Mouse (Mus musculus) liver, embryonic 13.5 days (tissue): ENCODE measurements around the gene Scg5. TPM values are rescaled to one million over a fixed set of nuclear protein-coding genes. Genes with fewer than 3 reads are reported as not detected.

Source experiments
- ATAC-seq: fragments of 200-750 bp; cut with Nextera tagmentation; 2 replicates; pipeline ENCODE4 v1.8.0; 2017; ENCODE audit warnings: low read depth, mild to moderate bottlenecking, moderate number of reproducible peaks, moderate library complexity
- DNase-seq: peaks from one replicate; pipeline ENCODE4 v3.0.0; 2022
- H3K27ac ChIP-seq: fragments of 300-500 bp; sonication (generic); 2 replicates; pipeline ENCODE4 v1.5.1; 2015; ENCODE audit warnings: moderate library complexity, mild to moderate bottlenecking, inconsistent platforms
- H3K27me3 ChIP-seq: fragments of 300-500 bp; sonication (generic); 2 replicates; pipeline ENCODE4 v1.6.1; 2015; ENCODE audit warnings: mild to moderate bottlenecking, inconsistent platforms
- H3K36me3 ChIP-seq: fragments of 300-500 bp; sonication (generic); 2 replicates; pipeline ENCODE4 v1.6.1; 2015; ENCODE audit warnings: mild to moderate bottlenecking, inconsistent platforms
- H3K4me1 ChIP-seq: fragments of 300-500 bp; sonication (generic); replicated peaks from 2 replicates; pipeline ENCODE4 v1.6.1; 2015; ENCODE audit warnings: inconsistent platforms
- H3K4me2 ChIP-seq: fragments of 300-500 bp; sonication (generic); 2 replicates; pipeline ENCODE4 v1.6.1; 2015; ENCODE audit warnings: inconsistent platforms, mild to moderate bottlenecking, moderate library complexity
- H3K4me3 ChIP-seq: fragments of 300-500 bp; sonication (generic); replicated peaks from 2 replicates; pipeline ENCODE4 v1.5.1; 2015; ENCODE audit warnings: mild to moderate bottlenecking, inconsistent platforms
- H3K9ac ChIP-seq: fragments of 300-500 bp; sonication (generic); 2 replicates; pipeline ENCODE4 v1.6.1; 2015; ENCODE audit warnings: mild to moderate bottlenecking, inconsistent platforms
- H3K9me3 ChIP-seq: fragments of 300-500 bp; sonication (generic); replicated peaks from 2 replicates; pipeline ENCODE4 v1.6.1; 2016; ENCODE audit warnings: inconsistent platforms
- WGBS: fragments of 180-500 bp; shearing (Covaris S2); methylation state at CpG from one replicate; pipeline ENCODE4 v1.1.7; 2015; ENCODE audit not compliant: insufficient replicate concordance; 5-methylcytosine and 5-hydroxymethylcytosine counted together
- polyA plus RNA-seq: library from polyadenylated mRNA; unstranded; fragments of >200 nt; fragmentation: Nextera tagmentation; extraction: Ambion mirVana; gene quantifications from 2 replicates; pipeline ENCODE4 v1.2.1, GENCODE M21; 2015

Gene Scg5
- polyA plus RNA-seq, 1 experiment from 2014 or later, result 0.21 TPM

GRCm38 (mm10) chr2:113800846-113801245, 28.1 kb downstream of the Scg5 start:
- 66% methylated on average over 5 of the region's 5 CpGs for WGBS
- DNase-seq, result no peak
- H3K36me3 ChIP-seq, result no peaks in the 10 kb centered on the region
- H3K27ac ChIP-seq, result no peak overlapping the region
- H3K9ac ChIP-seq, result no peak overlapping the region
- no peaks in the 10 kb centered on the region for H3K27me3 ChIP-seq
- ATAC-seq, result no peak
- no peak overlapping the region for H3K4me2 ChIP-seq
- H3K4me1 ChIP-seq, result no peaks in the 10 kb centered on the region
- no peak overlapping the region for H3K4me3 ChIP-seq
- no peaks in the 10 kb centered on the region for H3K9me3 ChIP-seq

GRCm38 (mm10) chr2:113798605-113799004, 30.3 kb downstream of the Scg5 start:
- ATAC-seq (no peak), DNase-seq (no peak)
- no peak overlapping the region for H3K9ac ChIP-seq
- no peak overlapping the region for H3K27ac ChIP-seq
- no peaks in the 10 kb centered on the region for H3K36me3 ChIP-seq
- no peak overlapping the region for H3K4me3 ChIP-seq
- H3K4me2 ChIP-seq, result no peak overlapping the region
- WGBS, result 65% methylated on average over 13 of the region's 13 CpGs
- H3K4me1 ChIP-seq, result no peaks in the 10 kb centered on the region
- no peaks in the 10 kb centered on the region for H3K9me3 ChIP-seq
- no peaks in the 10 kb centered on the region for H3K27me3 ChIP-seq

GRCm38 (mm10) chr2:113795186-113795585, 33.7 kb downstream of the Scg5 start:
- WGBS, result 64% methylated on average over 4 of the region's 4 CpGs
- ATAC-seq (no peak), DNase-seq (no peak)
- no peak overlapping the region for H3K4me2 ChIP-seq
- no peaks in the 10 kb centered on the region for H3K27me3 ChIP-seq
- H3K36me3 ChIP-seq, result no peaks in the 10 kb centered on the region
- no peaks in the 10 kb centered on the region for H3K9me3 ChIP-seq
- no peak overlapping the region for H3K27ac ChIP-seq
- H3K4me3 ChIP-seq, result no peak overlapping the region
- H3K4me1 ChIP-seq, result no peaks in the 10 kb centered on the region
- no peak overlapping the region for H3K9ac ChIP-seq

GRCm38 (mm10) chr2:113793521-113793920, 35.4 kb downstream of the Scg5 start:
- H3K4me2 ChIP-seq, result no peak overlapping the region
- H3K27me3 ChIP-seq, result no peaks in the 10 kb centered on the region
- H3K36me3 ChIP-seq, result no peaks in the 10 kb centered on the region
- H3K27ac ChIP-seq, result no peak overlapping the region
- 66% methylated on average over 3 of the region's 3 CpGs for WGBS
- no peaks in the 10 kb centered on the region for H3K9me3 ChIP-seq
- DNase-seq (no peak), ATAC-seq (no peak)
- no peak overlapping the region for H3K4me3 ChIP-seq
- H3K4me1 ChIP-seq, result no peaks in the 10 kb centered on the region
- no peak overlapping the region for H3K9ac ChIP-seq

- Histone ChIP-seq H3K27me3 (no peaks in the 10 kb centered on the region), H3K4me3 (no peak overlapping the region), H3K36me3 (no peaks in the 10 kb centered on the region), H3K27ac (no peak overlapping the region), H3K4me2 (no peak overlapping the region), H3K9ac (no peak overlapping the region), H3K4me1 (no peaks in the 10 kb centered on the region), H3K9me3 (no peaks in the 10 kb centered on the region)
- DNase-seq, result no peak
- WGBS, result 67% methylated on average over 4 of the region's 4 CpGs
- ATAC-seq, result no peak
Measured at GRCm38 (mm10) chr2:113788821-113789387, 40.0 kb downstream of the Scg5 start.

GRCm38 (mm10) chr2:113787882-113788281, 41.0 kb downstream of the Scg5 start:
- 66% methylated on average over 4 of the region's 4 CpGs for WGBS
- H3K27me3 ChIP-seq, result no peaks in the 10 kb centered on the region
- H3K36me3 ChIP-seq, result no peaks in the 10 kb centered on the region
- no peaks in the 10 kb centered on the region for H3K4me1 ChIP-seq
- H3K4me3 ChIP-seq, result no peak overlapping the region
- ATAC-seq, result no peak
- no peaks in the 10 kb centered on the region for H3K9me3 ChIP-seq
- no peak for DNase-seq
- H3K4me2 ChIP-seq, result no peak overlapping the region
- no peak overlapping the region for H3K9ac ChIP-seq
- H3K27ac ChIP-seq, result no peak overlapping the region

- no peaks in the 10 kb centered on the region for H3K9me3 ChIP-seq
- no peaks in the 10 kb centered on the region for H3K36me3 ChIP-seq
- no peak overlapping the region for H3K4me3 ChIP-seq
- H3K9ac ChIP-seq, result no peak overlapping the region
- DNase-seq, result no peak
- 42% methylated on average over 3 of the region's 3 CpGs for WGBS
- H3K4me2 ChIP-seq, result no peak overlapping the region
- no peak overlapping the region for H3K27ac ChIP-seq
- ATAC-seq, result no peak
- no peaks in the 10 kb centered on the region for H3K4me1 ChIP-seq
- H3K27me3 ChIP-seq, result no peaks in the 10 kb centered on the region
Measured at GRCm38 (mm10) chr2:113784851-113785250, 44.1 kb downstream of the Scg5 start.

- no peak for DNase-seq
- H3K36me3 ChIP-seq, result no peaks in the 10 kb centered on the region
- H3K4me2 ChIP-seq, result no peak overlapping the region
- WGBS, result 57% methylated on average over 4 of the region's 4 CpGs
- H3K27ac ChIP-seq, result no peak overlapping the region
- H3K9ac ChIP-seq, result no peak overlapping the region
- H3K4me3 ChIP-seq, result no peak overlapping the region
- H3K27me3 ChIP-seq, result no peaks in the 10 kb centered on the region
- H3K9me3 ChIP-seq, result no peaks in the 10 kb centered on the region
- no peak for ATAC-seq
- no peaks in the 10 kb centered on the region for H3K4me1 ChIP-seq
Measured at GRCm38 (mm10) chr2:113781521-113781920, 47.4 kb downstream of the Scg5 start.

GRCm38 (mm10) chr2:113781107-113781506, 47.8 kb downstream of the Scg5 start:
- WGBS, result 63% methylated on average over 5 of the region's 5 CpGs
- no peak overlapping the region for H3K4me3 ChIP-seq
- H3K27ac ChIP-seq, result no peak overlapping the region
- no peaks in the 10 kb centered on the region for H3K9me3 ChIP-seq
- ATAC-seq (no peak), DNase-seq (no peak)
- no peaks in the 10 kb centered on the region for H3K4me1 ChIP-seq
- H3K36me3 ChIP-seq, result no peaks in the 10 kb centered on the region
- no peak overlapping the region for H3K4me2 ChIP-seq
- no peaks in the 10 kb centered on the region for H3K27me3 ChIP-seq
- H3K9ac ChIP-seq, result no peak overlapping the region

GRCm38 (mm10) chr2:113779336-113779735, 49.6 kb downstream of the Scg5 start:
- H3K27ac ChIP-seq, result no peak overlapping the region
- no peak overlapping the region for H3K4me3 ChIP-seq
- 51% methylated on average over 3 of the region's 3 CpGs for WGBS
- ATAC-seq (no peak), DNase-seq (no peak)
- H3K9ac ChIP-seq, result no peak overlapping the region
- H3K9me3 ChIP-seq, result no peaks in the 10 kb centered on the region
- no peaks in the 10 kb centered on the region for H3K36me3 ChIP-seq
- H3K4me1 ChIP-seq, result no peaks in the 10 kb centered on the region
- no peaks in the 10 kb centered on the region for H3K27me3 ChIP-seq
- no peak overlapping the region for H3K4me2 ChIP-seq

GRCm38 (mm10) chr2:113778036-113778435, 50.9 kb downstream of the Scg5 start:
- Histone ChIP-seq H3K4me1 (no peaks in the 10 kb centered on the region), H3K9ac (no peak overlapping the region), H3K4me3 (no peak overlapping the region), H3K9me3 (no peaks in the 10 kb centered on the region), H3K27ac (no peak overlapping the region), H3K27me3 (no peaks in the 10 kb centered on the region), H3K4me2 (no peak overlapping the region), H3K36me3 (no peaks in the 10 kb centered on the region)
- ATAC-seq (no peak), DNase-seq (no peak)
- WGBS, result 50% methylated on average over 6 of the region's 6 CpGs

GRCm38 (mm10) chr2:113776297-113776696, 52.6 kb downstream of the Scg5 start:
- no peak for ATAC-seq
- no peak for DNase-seq
- no peak overlapping the region for H3K4me2 ChIP-seq
- H3K4me3 ChIP-seq, result no peak overlapping the region
- no peak overlapping the region for H3K27ac ChIP-seq
- H3K9ac ChIP-seq, result no peak overlapping the region
- H3K9me3 ChIP-seq, result no peaks in the 10 kb centered on the region
- no peaks in the 10 kb centered on the region for H3K4me1 ChIP-seq
- 56% methylated on average over 3 of the region's 3 CpGs for WGBS
- no peaks in the 10 kb centered on the region for H3K27me3 ChIP-seq
- no peaks in the 10 kb centered on the region for H3K36me3 ChIP-seq
